Mouse (Mus musculus): ENCODE measurements around the gene Eng. TPM values are rescaled to one million over a fixed set of nuclear protein-coding genes. Genes with fewer than 3 reads are reported as not detected.

Eng gene
- polyA plus RNA-seq, 1 experiment from 2014 or later, result 59.5 TPM

GRCm38 (mm10) chr2:32671907-32672595, 25.7 kb downstream of the Eng start:
- Histone ChIP-seq H3K4me1 (replicated peaks; ENCODE audit: control insufficient read depth, insufficient read depth, low read length) (no peaks in the 10 kb centered on the region), H3K9me3 (ENCODE audit: control insufficient read depth, low read length) (0 out of 2 replicates have a peak, but pooled peaks cover 3% of the 10 kb centered on the region), H3K27me3 (replicated peaks; ENCODE audit: control insufficient read depth, insufficient read depth, low read length) (no peaks in the 10 kb centered on the region), H3K4me2 (ENCODE audit: low read length) (no peak overlapping the region), H3K4me3 (ENCODE audit: low read depth, low read length) (no peak overlapping the region), H3K36me3 (ENCODE audit: control insufficient read depth, insufficient read depth, low read length) (peaks cover 16% of the 10 kb centered on the region; the same call in 1 of the 2 replicates), H3K27ac (ENCODE audit: low read depth) (no peak overlapping the region), H3K9ac (ENCODE audit: low read length) (no peak overlapping the region)
- ATAC-seq (replicated peaks; ENCODE audit: low FRiP score, low TSS enrichment, low read depth), result no peak
- DNase-seq (ENCODE audit: low spot score), result no peak
- WGBS, result 73% methylated on average over 9 of the region's 9 CpGs

GRCm38 (mm10) chr2:32673176-32673917, 27.0 kb downstream of the Eng start:
- Histone ChIP-seq H3K9ac (ENCODE audit: low read length) (no peak overlapping the region), H3K4me1 (replicated peaks; ENCODE audit: control insufficient read depth, insufficient read depth, low read length) (no peaks in the 10 kb centered on the region), H3K4me2 (ENCODE audit: low read length) (no peak overlapping the region), H3K36me3 (ENCODE audit: control insufficient read depth, insufficient read depth, low read length) (peaks cover 16% of the 10 kb centered on the region; the same call in 1 of the 2 replicates), H3K4me3 (ENCODE audit: low read depth, low read length) (no peak overlapping the region), H3K27me3 (replicated peaks; ENCODE audit: control insufficient read depth, insufficient read depth, low read length) (no peaks in the 10 kb centered on the region), H3K9me3 (ENCODE audit: control insufficient read depth, low read length) (0 out of 2 replicates have a peak, but pooled peaks cover 3% of the 10 kb centered on the region), H3K27ac (ENCODE audit: low read depth) (peak overlapping the region; percentile 1; the same call in 1 of the 2 replicates)
- ATAC-seq (replicated peaks; ENCODE audit: low FRiP score, low TSS enrichment, low read depth) (peak; percentile 84), DNase-seq (ENCODE audit: low spot score) (peak; percentile 67)
- WGBS, result 72% methylated on average over 16 of the region's 16 CpGs

GRCm38 (mm10) chr2:32676821-32677220, 30.4 kb downstream of the Eng start:
- Histone ChIP-seq H3K4me2 (ENCODE audit: low read length) (no peak overlapping the region), H3K27me3 (replicated peaks; ENCODE audit: control insufficient read depth, insufficient read depth, low read length) (no peaks in the 10 kb centered on the region), H3K9ac (ENCODE audit: low read length) (no peak overlapping the region), H3K4me1 (replicated peaks; ENCODE audit: control insufficient read depth, insufficient read depth, low read length) (peaks cover 7% of the 10 kb centered on the region), H3K4me3 (ENCODE audit: low read depth, low read length) (no peak overlapping the region), H3K27ac (ENCODE audit: low read depth) (no peak overlapping the region), H3K9me3 (ENCODE audit: control insufficient read depth, low read length) (0 out of 2 replicates have a peak, but pooled peaks cover 3% of the 10 kb centered on the region), H3K36me3 (ENCODE audit: control insufficient read depth, insufficient read depth, low read length) (peaks cover 26% of the 10 kb centered on the region; the same call in 1 of the 2 replicates)
- DNase-seq (ENCODE audit: low spot score), result no peak
- no peak for ATAC-seq (replicated peaks; ENCODE audit: low FRiP score, low TSS enrichment, low read depth)
- 80% methylated on average over 3 of the region's 3 CpGs for WGBS

- H3K4me2 ChIP-seq (ENCODE audit: low read length), result no peak overlapping the region
- no peak overlapping the region for H3K27ac ChIP-seq (ENCODE audit: low read depth)
- no peak for ATAC-seq (replicated peaks; ENCODE audit: low FRiP score, low TSS enrichment, low read depth)
- 0 out of 2 replicates have a peak, but pooled peaks cover 3% of the 10 kb centered on the region for H3K9me3 ChIP-seq (ENCODE audit: control insufficient read depth, low read length)
- no peaks in the 10 kb centered on the region for H3K27me3 ChIP-seq (replicated peaks; ENCODE audit: control insufficient read depth, insufficient read depth, low read length)
- peaks cover 30% of the 10 kb centered on the region for H3K36me3 ChIP-seq (ENCODE audit: control insufficient read depth, insufficient read depth, low read length)
- no peak overlapping the region for H3K9ac ChIP-seq (ENCODE audit: low read length)
- DNase-seq (ENCODE audit: low spot score), result no peak
- H3K4me1 ChIP-seq (replicated peaks; ENCODE audit: control insufficient read depth, insufficient read depth, low read length), result peaks cover 13% of the 10 kb centered on the region
- no peak overlapping the region for H3K4me3 ChIP-seq (ENCODE audit: low read depth, low read length)
- WGBS, result 86% methylated on average over 7 of the region's 7 CpGs
Observed at GRCm38 (mm10) chr2:32677683-32678082, 31.3 kb downstream of the Eng start.

- peak; percentile 73; the same call in 1 of the 2 replicates for ATAC-seq (replicated peaks; ENCODE audit: low FRiP score, low TSS enrichment, low read depth)
- peaks cover 13% of the 10 kb centered on the region for H3K4me1 ChIP-seq (replicated peaks; ENCODE audit: control insufficient read depth, insufficient read depth, low read length)
- H3K9ac ChIP-seq (ENCODE audit: low read length), result no peak overlapping the region
- H3K27ac ChIP-seq (ENCODE audit: low read depth), result peak overlapping the region; percentile 76
- peak; percentile 74 for DNase-seq (ENCODE audit: low spot score)
- no peak overlapping the region for H3K4me2 ChIP-seq (ENCODE audit: low read length)
- 0 out of 2 replicates have a peak, but pooled peaks cover 3% of the 10 kb centered on the region for H3K9me3 ChIP-seq (ENCODE audit: control insufficient read depth, low read length)
- H3K36me3 ChIP-seq (ENCODE audit: control insufficient read depth, insufficient read depth, low read length), result peaks cover 44% of the 10 kb centered on the region
- no peaks in the 10 kb centered on the region for H3K27me3 ChIP-seq (replicated peaks; ENCODE audit: control insufficient read depth, insufficient read depth, low read length)
- no peak overlapping the region for H3K4me3 ChIP-seq (ENCODE audit: low read depth, low read length)
- 24% methylated on average over 7 of the region's 7 CpGs for WGBS
Observed at GRCm38 (mm10) chr2:32680051-32680451, 33.7 kb downstream of the Eng start.

GRCm38 (mm10) chr2:32680961-32681650, 34.7 kb downstream of the Eng start:
- Histone ChIP-seq H3K36me3 (ENCODE audit: control insufficient read depth, insufficient read depth, low read length) (peaks cover 49% of the 10 kb centered on the region), H3K9me3 (ENCODE audit: control insufficient read depth, low read length) (0 out of 2 replicates have a peak, but pooled peaks cover 3% of the 10 kb centered on the region), H3K4me3 (ENCODE audit: low read depth, low read length) (no peak overlapping the region), H3K4me1 (replicated peaks; ENCODE audit: control insufficient read depth, insufficient read depth, low read length) (peaks cover 13% of the 10 kb centered on the region), H3K4me2 (ENCODE audit: low read length) (no peak overlapping the region), H3K27me3 (replicated peaks; ENCODE audit: control insufficient read depth, insufficient read depth, low read length) (no peaks in the 10 kb centered on the region), H3K27ac (ENCODE audit: low read depth) (peak overlapping the region; percentile 76), H3K9ac (ENCODE audit: low read length) (no peak overlapping the region)
- WGBS, result 87% methylated on average over 19 of the region's 19 CpGs
- ATAC-seq (replicated peaks; ENCODE audit: low FRiP score, low TSS enrichment, low read depth) (0 out of 2 replicates have a peak, but pooled peaks have one; percentile 13), DNase-seq (ENCODE audit: low spot score) (no peak)

GRCm38 (mm10) chr2:32681754-32682153, 35.4 kb downstream of the Eng start:
- ATAC-seq (replicated peaks; ENCODE audit: low FRiP score, low TSS enrichment, low read depth) (no peak), DNase-seq (ENCODE audit: low spot score) (peak; percentile 55)
- Histone ChIP-seq H3K27ac (ENCODE audit: low read depth) (peak overlapping the region; percentile 76; the same call in 1 of the 2 replicates), H3K27me3 (replicated peaks; ENCODE audit: control insufficient read depth, insufficient read depth, low read length) (no peaks in the 10 kb centered on the region), H3K4me2 (ENCODE audit: low read length) (no peak overlapping the region), H3K4me1 (replicated peaks; ENCODE audit: control insufficient read depth, insufficient read depth, low read length) (peaks cover 13% of the 10 kb centered on the region), H3K4me3 (ENCODE audit: low read depth, low read length) (no peak overlapping the region), H3K9me3 (ENCODE audit: control insufficient read depth, low read length) (0 out of 2 replicates have a peak, but pooled peaks cover 2% of the 10 kb centered on the region), H3K9ac (ENCODE audit: low read length) (no peak overlapping the region), H3K36me3 (ENCODE audit: control insufficient read depth, insufficient read depth, low read length) (peaks cover 56% of the 10 kb centered on the region)
- 56% methylated on average over 6 of the region's 6 CpGs for WGBS

- H3K36me3 ChIP-seq (ENCODE audit: control insufficient read depth, insufficient read depth, low read length), result peaks cover 67% of the 10 kb centered on the region
- no peak overlapping the region for H3K9ac ChIP-seq (ENCODE audit: low read length)
- no peaks in the 10 kb centered on the region for H3K27me3 ChIP-seq (replicated peaks; ENCODE audit: control insufficient read depth, insufficient read depth, low read length)
- 78% methylated on average over 14 of the region's 14 CpGs for WGBS
- no peaks in the 10 kb centered on the region for H3K9me3 ChIP-seq (ENCODE audit: control insufficient read depth, low read length)
- no peak overlapping the region for H3K4me2 ChIP-seq (ENCODE audit: low read length)
- no peak overlapping the region for H3K27ac ChIP-seq (ENCODE audit: low read depth)
- no peak overlapping the region for H3K4me3 ChIP-seq (ENCODE audit: low read depth, low read length)
- no peak for DNase-seq (ENCODE audit: low spot score)
- no peak for ATAC-seq (replicated peaks; ENCODE audit: low FRiP score, low TSS enrichment, low read depth)
- H3K4me1 ChIP-seq (replicated peaks; ENCODE audit: control insufficient read depth, insufficient read depth, low read length), result peaks cover 13% of the 10 kb centered on the region
Observed at GRCm38 (mm10) chr2:32682721-32683417, 36.5 kb downstream of the Eng start.

Measured in intestine, embryonic 14.5 days (tissue).